Mouse (Mus musculus): Measurements from ENCODE around the gene Sash1.

GRCm38 (mm10) chr10:8935601-8936000 is 49.7 kb upstream of the Sash1 start:
- TF ChIP-seq POLR2A (IDR thresholded peaks at IDR 0.05; ENCODE audit: borderline replicate concordance, control insufficient read depth, low read depth, low read length) (no peak), CTCF (IDR thresholded peaks at IDR 0.05; ENCODE audit: control insufficient read depth, insufficient read depth, low read length) (no peak)

Measured in bone marrow, adult 2 months (tissue).